Mouse (Mus musculus): ENCODE measurements around the gene Dnah8. TPM values are rescaled to one million over a fixed set of nuclear protein-coding genes. Genes with fewer than 3 reads are reported as not detected.

The Dnah8 gene
- polyA plus RNA-seq, 1 experiment, result not detected

DNA sequence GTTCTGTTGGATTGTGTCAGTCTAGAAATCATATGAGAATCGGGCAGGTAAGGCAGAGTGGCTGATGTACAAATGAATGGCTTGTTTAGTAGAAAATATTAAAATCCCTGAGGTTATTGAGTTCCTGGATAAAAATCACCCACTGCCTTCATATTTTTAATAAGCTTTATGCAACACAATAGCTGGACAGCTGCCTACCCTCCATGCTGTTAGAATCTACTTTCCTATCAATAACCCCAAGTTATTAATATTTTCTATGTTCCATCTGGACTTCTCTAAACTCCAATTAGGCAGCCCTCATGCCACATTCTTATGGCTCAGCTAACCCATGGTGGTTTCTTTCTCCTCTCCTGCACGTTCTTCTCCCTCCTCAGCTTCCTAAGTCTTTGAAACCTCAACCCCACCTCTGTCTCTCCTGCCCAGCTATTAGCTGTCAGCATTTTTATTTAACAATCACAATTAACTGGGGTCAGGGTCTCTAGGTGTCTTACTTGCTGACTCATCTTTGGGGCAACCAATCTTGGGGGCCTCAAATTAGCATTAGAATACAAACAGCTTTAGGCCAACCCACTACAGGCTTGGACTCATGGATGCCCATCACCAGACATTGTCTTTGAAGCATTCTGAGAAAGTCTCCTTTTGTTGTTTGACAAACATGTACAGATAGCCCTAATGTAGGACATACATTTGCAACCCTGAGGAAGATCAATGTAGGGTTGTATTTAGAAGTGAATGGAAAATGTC lies 40.7 kb upstream of the Dnah8 start:
- H3K4me1 ChIP-seq (ENCODE audit: control insufficient read depth, insufficient read depth, low read length), result no peaks in the 10 kb centered on the region
- no peak overlapping the region for H3K27ac ChIP-seq (ENCODE audit: insufficient read depth, low read depth, low read length)
- 93% methylated on average over 2 of the region's 2 CpGs for WGBS
- H3K4me3 ChIP-seq (ENCODE audit: insufficient read depth, low read depth, low read length), result no peak overlapping the region
- TF ChIP-seq CTCF (IDR thresholded peaks at IDR 0.05; ENCODE audit: insufficient read depth, low read depth, low read length) (no peak), POLR2A (IDR thresholded peaks at IDR 0.05; ENCODE audit: insufficient read depth, low read depth, low read length) (no peak)

- H3K27ac ChIP-seq (ENCODE audit: insufficient read depth, low read depth, low read length), result no peak overlapping the region
- peaks cover 2% of the 10 kb centered on the region; the same call in 1 of the 2 replicates for H3K4me1 ChIP-seq (ENCODE audit: control insufficient read depth, insufficient read depth, low read length)
- TF ChIP-seq POLR2A (IDR thresholded peaks at IDR 0.05; ENCODE audit: insufficient read depth, low read depth, low read length) (no peak), CTCF (IDR thresholded peaks at IDR 0.05; ENCODE audit: insufficient read depth, low read depth, low read length) (no peak)
- 34% methylated on average over 17 of the region's 17 CpGs for WGBS
- no peak overlapping the region for H3K4me3 ChIP-seq (ENCODE audit: insufficient read depth, low read depth, low read length)
These were observed 33.5 kb upstream of the Dnah8 start for GRCm38 (mm10) chr17:30590417-30591198.

DNA sequence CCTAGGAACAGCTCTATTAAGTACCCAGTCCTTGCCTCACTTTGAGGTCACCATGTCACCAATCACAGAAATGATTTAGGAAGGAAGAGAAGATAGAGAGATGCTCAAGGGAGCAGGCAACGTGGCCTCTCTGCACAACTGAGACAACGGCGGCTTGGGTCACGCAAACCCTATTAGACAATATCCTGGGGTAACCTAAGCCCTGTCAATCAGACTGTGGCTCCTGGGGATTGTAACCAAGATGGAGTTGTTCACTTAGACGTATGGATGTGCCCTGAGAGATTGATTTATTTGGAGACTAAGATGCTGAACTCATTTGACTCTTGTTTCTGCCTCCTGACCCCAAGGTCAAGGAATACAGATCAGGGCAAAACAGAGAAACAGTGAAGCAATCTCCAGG lies 29.7 kb upstream of the Dnah8 start:
- Histone ChIP-seq H3K4me3 (ENCODE audit: insufficient read depth, low read depth, low read length) (no peak overlapping the region), H3K27ac (ENCODE audit: insufficient read depth, low read depth, low read length) (no peak overlapping the region), H3K4me1 (ENCODE audit: control insufficient read depth, insufficient read depth, low read length) (peaks cover 2% of the 10 kb centered on the region; the same call in 1 of the 2 replicates)
- WGBS, result 64% methylated on average over 5 of the region's 5 CpGs
- TF ChIP-seq CTCF (IDR thresholded peaks at IDR 0.05; ENCODE audit: insufficient read depth, low read depth, low read length) (no peak), POLR2A (IDR thresholded peaks at IDR 0.05; ENCODE audit: insufficient read depth, low read depth, low read length) (no peak)

- H3K4me3 ChIP-seq (ENCODE audit: insufficient read depth, low read depth, low read length), result no peak overlapping the region
These were observed 29.3 kb upstream of the Dnah8 start for GRCm38 (mm10) chr17:30594846-30595245.

DNA sequence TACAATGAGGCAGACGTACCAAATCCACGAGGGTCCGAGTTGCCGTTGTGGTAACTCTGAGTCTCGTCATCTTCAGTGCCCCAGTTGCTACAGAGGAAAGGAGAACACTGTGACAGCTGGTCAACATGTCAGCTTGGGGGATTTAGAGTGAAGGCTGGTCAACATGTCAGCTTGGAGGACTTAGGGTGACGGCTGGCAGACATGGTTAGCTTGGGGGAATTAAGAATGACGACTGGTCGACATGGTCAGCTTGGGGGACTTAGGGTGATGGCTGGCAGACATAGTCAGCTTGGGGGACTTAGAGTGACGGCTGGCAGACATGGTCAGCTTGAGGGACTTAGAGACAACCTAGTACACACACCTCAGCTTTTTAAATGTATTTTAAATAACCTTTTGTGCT lies 26.4 kb upstream of the Dnah8 start:
- WGBS, result 95% methylated on average over 9 of the region's 9 CpGs
- Histone ChIP-seq H3K4me1 (ENCODE audit: control insufficient read depth, insufficient read depth, low read length) (no peaks in the 10 kb centered on the region), H3K27ac (ENCODE audit: insufficient read depth, low read depth, low read length) (no peak overlapping the region), H3K4me3 (ENCODE audit: insufficient read depth, low read depth, low read length) (no peak overlapping the region)
- TF ChIP-seq CTCF (IDR thresholded peaks at IDR 0.05; ENCODE audit: insufficient read depth, low read depth, low read length) (no peak), POLR2A (IDR thresholded peaks at IDR 0.05; ENCODE audit: insufficient read depth, low read depth, low read length) (no peak)

More at GRCm38 (mm10) chr17:30594846-30595245, 29.3 kb upstream of the Dnah8 start:
- 56% methylated on average over 6 of the region's 6 CpGs for WGBS
- peaks cover 2% of the 10 kb centered on the region; the same call in 1 of the 2 replicates for H3K4me1 ChIP-seq (ENCODE audit: control insufficient read depth, insufficient read depth, low read length)
- TF ChIP-seq POLR2A (IDR thresholded peaks at IDR 0.05; ENCODE audit: insufficient read depth, low read depth, low read length), result no peak
- TF ChIP-seq CTCF (IDR thresholded peaks at IDR 0.05; ENCODE audit: insufficient read depth, low read depth, low read length), result no peak
- H3K27ac ChIP-seq (ENCODE audit: insufficient read depth, low read depth, low read length), result no peak overlapping the region

DNA sequence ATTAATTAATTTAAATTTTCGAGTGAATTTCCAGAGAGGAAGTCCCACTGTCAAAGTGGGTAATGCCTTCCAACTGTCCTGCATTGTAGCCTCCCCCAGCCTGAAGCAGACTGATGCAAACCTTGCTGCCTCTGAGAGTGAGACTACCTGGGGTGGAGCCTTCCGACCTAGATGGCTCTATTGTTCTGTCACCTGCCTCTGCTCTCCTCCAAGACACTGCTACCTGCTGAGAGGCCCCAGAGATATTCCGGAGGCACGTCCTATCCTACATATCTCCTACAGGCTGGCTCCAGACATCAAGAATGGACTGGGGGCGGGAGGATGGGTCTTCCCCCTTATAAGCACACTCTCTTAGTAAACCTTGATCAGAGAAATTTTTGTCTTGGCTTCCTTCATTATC lies 25.9 kb upstream of the Dnah8 start:
- no peaks in the 10 kb centered on the region for H3K4me1 ChIP-seq (ENCODE audit: control insufficient read depth, insufficient read depth, low read length)
- WGBS, result 87% methylated on average over 5 of the region's 5 CpGs
- no peak for TF ChIP-seq CTCF (IDR thresholded peaks at IDR 0.05; ENCODE audit: insufficient read depth, low read depth, low read length)
- TF ChIP-seq POLR2A (IDR thresholded peaks at IDR 0.05; ENCODE audit: insufficient read depth, low read depth, low read length), result no peak
- H3K4me3 ChIP-seq (ENCODE audit: insufficient read depth, low read depth, low read length), result no peak overlapping the region
- no peak overlapping the region for H3K27ac ChIP-seq (ENCODE audit: insufficient read depth, low read depth, low read length)

DNA sequence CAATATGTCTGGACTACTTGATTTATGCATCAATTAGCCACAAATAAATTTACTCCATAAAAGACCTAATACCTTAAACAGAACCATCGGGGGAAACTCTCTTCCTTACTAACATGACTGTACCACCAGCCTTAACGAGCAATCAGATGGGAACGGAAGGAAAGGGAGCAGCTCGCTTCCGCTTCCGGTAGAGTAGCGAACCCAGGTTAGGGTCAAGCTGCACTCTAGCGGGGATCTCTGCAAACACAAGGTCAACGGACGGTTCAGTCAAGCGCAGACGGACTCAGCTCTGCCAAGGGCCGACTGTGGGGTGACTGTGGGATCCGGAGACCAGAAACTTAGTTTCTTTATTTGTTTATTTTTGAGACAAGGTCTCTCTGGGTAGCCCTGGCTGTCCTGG lies 22.0 kb upstream of the Dnah8 start:
- TF ChIP-seq POLR2A (IDR thresholded peaks at IDR 0.05; ENCODE audit: insufficient read depth, low read depth, low read length) (no peak), CTCF (IDR thresholded peaks at IDR 0.05; ENCODE audit: insufficient read depth, low read depth, low read length) (no peak)
- no peak overlapping the region for H3K27ac ChIP-seq (ENCODE audit: insufficient read depth, low read depth, low read length)
- no peak overlapping the region for H3K4me3 ChIP-seq (ENCODE audit: insufficient read depth, low read depth, low read length)
- H3K4me1 ChIP-seq (ENCODE audit: control insufficient read depth, insufficient read depth, low read length), result no peaks in the 10 kb centered on the region
- 93% methylated on average over 14 of the region's 14 CpGs for WGBS

DNA sequence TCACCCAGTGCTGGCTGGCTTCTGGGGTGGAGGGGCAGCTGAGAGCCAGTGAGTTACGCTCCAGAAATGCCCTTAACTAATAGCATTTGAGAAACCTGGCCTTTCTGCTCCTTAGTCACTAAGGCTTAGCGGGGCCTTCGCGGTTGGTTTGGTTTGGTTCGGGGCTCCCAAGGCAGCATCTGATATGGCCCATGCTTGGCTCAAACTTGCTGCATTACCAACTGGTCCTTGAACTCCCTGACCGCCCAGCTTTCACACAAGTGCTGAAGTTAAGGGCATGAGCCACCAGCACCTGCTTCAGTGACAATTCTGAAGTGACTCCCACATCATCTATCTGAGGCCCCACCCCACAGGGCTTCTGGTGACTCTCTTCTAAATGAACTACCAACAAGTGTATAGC lies 19.9 kb upstream of the Dnah8 start:
- TF ChIP-seq CTCF (IDR thresholded peaks at IDR 0.05; ENCODE audit: insufficient read depth, low read depth, low read length), result no peak
- TF ChIP-seq POLR2A (IDR thresholded peaks at IDR 0.05; ENCODE audit: insufficient read depth, low read depth, low read length), result no peak
- Histone ChIP-seq H3K4me3 (ENCODE audit: insufficient read depth, low read depth, low read length) (no peak overlapping the region), H3K27ac (ENCODE audit: insufficient read depth, low read depth, low read length) (no peak overlapping the region), H3K4me1 (ENCODE audit: control insufficient read depth, insufficient read depth, low read length) (peaks cover 4% of the 10 kb centered on the region; the same call in 1 of the 2 replicates)
- WGBS, result 92% methylated on average over 6 of the region's 6 CpGs

DNA sequence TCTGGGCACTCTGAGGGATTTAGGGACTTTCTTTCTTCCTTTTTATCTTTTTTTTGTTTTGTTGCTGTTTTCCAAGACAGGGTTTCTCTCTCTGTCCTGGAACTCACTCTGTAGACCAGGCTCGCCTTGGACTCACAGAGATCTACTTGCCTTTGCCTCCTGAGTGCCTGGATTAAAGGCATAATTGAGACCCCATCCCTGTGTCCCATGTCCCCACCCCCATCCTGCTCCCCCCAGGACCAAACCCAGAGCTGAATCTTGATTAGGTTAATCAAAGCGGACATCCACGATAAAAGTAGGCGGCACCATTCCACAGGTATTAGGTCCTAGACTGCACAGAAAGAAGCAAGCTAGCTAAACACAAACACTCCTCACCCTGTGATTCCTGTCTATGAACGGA lies 19.2 kb upstream of the Dnah8 start:
- TF ChIP-seq CTCF (IDR thresholded peaks at IDR 0.05; ENCODE audit: insufficient read depth, low read depth, low read length) (no peak), POLR2A (IDR thresholded peaks at IDR 0.05; ENCODE audit: insufficient read depth, low read depth, low read length) (no peak)
- H3K27ac ChIP-seq (ENCODE audit: insufficient read depth, low read depth, low read length), result no peak overlapping the region
- WGBS, result 92% methylated on average over 5 of the region's 5 CpGs

More for the DNA sequence above, 19.2 kb upstream of the Dnah8 start:
- Histone ChIP-seq H3K4me3 (ENCODE audit: insufficient read depth, low read depth, low read length) (no peak overlapping the region), H3K4me1 (ENCODE audit: control insufficient read depth, insufficient read depth, low read length) (peaks cover 6% of the 10 kb centered on the region; the same call in 1 of the 2 replicates)
